ENCODE assay signal across 19 mouse cellular contexts in the genomic region with DNA sequence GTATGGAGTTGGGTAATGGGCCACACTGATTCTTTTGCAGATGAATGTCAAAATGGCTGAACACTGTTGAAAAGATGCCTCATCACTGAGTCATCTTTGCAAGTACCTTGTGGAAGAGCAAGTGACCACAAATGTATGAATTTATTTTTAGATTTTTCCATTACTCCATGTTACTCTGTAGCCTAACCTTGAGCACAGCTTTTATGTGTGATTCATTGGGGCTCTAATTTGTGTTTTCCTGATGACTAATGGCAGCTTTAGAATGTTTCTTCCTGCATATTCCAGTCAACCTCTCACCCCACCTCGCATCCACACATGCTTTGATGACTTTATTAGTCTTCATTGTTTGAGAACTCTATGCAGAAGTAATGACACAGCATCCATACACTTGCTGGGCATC.
"Had no signal": no experiment of that assay in that cellular context is flagged by ENCODE, and none has a peak within 500 bp of the region (broad histone marks: within the 10 kb centered on the region; RNA-seq: fewer than 3 reads in every experiment).

No protein-coding gene starts in this region.

- H3K4me3 ChIP-seq: limb, embryonic 12.5 days; limb, embryonic 15.5 days; megakaryocyte, embryonic 14.5 days; midbrain, embryonic 10.5 days; midbrain, embryonic 13.5 days; myocyte; neural tube, embryonic 13.5 days; stomach, embryonic 15.5 days had no signal

- DNase-seq: kidney, postnatal 10 days; kidney, postnatal 36 days; left cerebral cortex, postnatal 4 days; liver, postnatal 0 days; lung, embryonic 14.5 days; lung, postnatal 36 days; retina, postnatal 1 day; right cerebral cortex, postnatal 25 days; spleen, adult 18-20 months; thymus, adult 18-20 months; thymus, postnatal 36 days had no signal

- H3K36me3 ChIP-seq: limb, embryonic 12.5 days; limb, embryonic 15.5 days; midbrain, embryonic 10.5 days; midbrain, embryonic 13.5 days; neural tube, embryonic 13.5 days; stomach, embryonic 15.5 days had no signal

- H3K27me3 ChIP-seq: limb, embryonic 12.5 days; limb, embryonic 15.5 days; neural tube, embryonic 13.5 days; stomach, embryonic 15.5 days had no signal
